Mouse (Mus musculus) limb, embryonic 10.5 days (tissue): Measurements from ENCODE around the gene 9930021J03Rik. TPM values are rescaled to one million over a fixed set of nuclear protein-coding genes. Genes with fewer than 3 reads are reported as not detected.

Experiments used
- DNase-seq: peaks from one replicate; pipeline ENCODE4 v3.0.0-alpha.2; 2017; ENCODE audit warnings: low spot score
- H3K27ac ChIP-seq: fragments of 300-500 bp; sonication (generic); 2 replicates; pipeline ENCODE4 v1.5.1; 2016; ENCODE audit warnings: mild to moderate bottlenecking
- H3K27me3 ChIP-seq: fragments of 300-500 bp; sonication (generic); 2 replicates; pipeline ENCODE4 v1.6.1; 2016; ENCODE audit warnings: low read depth, mild to moderate bottlenecking; ENCODE audit not compliant: poor library complexity, severe bottlenecking
- H3K36me3 ChIP-seq: fragments of 300-500 bp; sonication (generic); 2 replicates; pipeline ENCODE4 v1.6.1; 2016; ENCODE audit warnings: mild to moderate bottlenecking, moderate library complexity
- H3K4me1 ChIP-seq: fragments of 300-500 bp; sonication (generic); 2 replicates; pipeline ENCODE4 v1.6.1; 2016
- H3K4me3 ChIP-seq: fragments of 300-500 bp; sonication (generic); 2 replicates; pipeline ENCODE4 v1.5.1; 2016; ENCODE audit warnings: mild to moderate bottlenecking, moderate library complexity
- H3K9me3 ChIP-seq: fragments of 300-500 bp; sonication (generic); replicated peaks from 2 replicates; pipeline ENCODE4 v1.6.1; 2016; ENCODE audit warnings: mild to moderate bottlenecking
- WGBS: fragments of 180-500 bp; shearing (Covaris S2); methylation state at CpG from one replicate; pipeline ENCODE4 v1.1.7; 2016; 5-methylcytosine and 5-hydroxymethylcytosine counted together
- polyA plus RNA-seq: library from polyadenylated mRNA; unstranded; fragments of >200 nt; fragmentation: Nextera tagmentation; extraction: Ambion mirVana; gene quantifications from 2 replicates; pipeline ENCODE4 v1.2.1, GENCODE M21; 2016

Gene 9930021J03Rik
- polyA plus RNA-seq, 1 experiment from 2014 or later, result 4.6 TPM

GRCm38 (mm10) chr19:29782914-29783313 lies 22.9 kb downstream of the 9930021J03Rik start:
- Histone ChIP-seq H3K4me1 (no peaks in the 10 kb centered on the region), H3K9me3 (no peaks in the 10 kb centered on the region), H3K27me3 (no peaks in the 10 kb centered on the region), H3K36me3 (peaks cover 24% of the 10 kb centered on the region), H3K27ac (no peak overlapping the region), H3K4me3 (no peak overlapping the region)
- 87% methylated on average over 2 of the region's 2 CpGs for WGBS
- DNase-seq, result no peak

GRCm38 (mm10) chr19:29753939-29754338 lies 51.9 kb downstream of the 9930021J03Rik start:
- peaks cover 3% of the 10 kb centered on the region; the same call in 1 of the 2 replicates for H3K36me3 ChIP-seq
- no peaks in the 10 kb centered on the region for H3K4me1 ChIP-seq
- no peaks in the 10 kb centered on the region for H3K27me3 ChIP-seq
- no peak overlapping the region for H3K27ac ChIP-seq
- no peak overlapping the region for H3K4me3 ChIP-seq
- 96% methylated on average over 2 of the region's 2 CpGs for WGBS
- H3K9me3 ChIP-seq, result no peaks in the 10 kb centered on the region
- no peak for DNase-seq

GRCm38 (mm10) chr19:29750994-29751393 lies 54.8 kb downstream of the 9930021J03Rik start:
- Histone ChIP-seq H3K36me3 (peaks cover 10% of the 10 kb centered on the region), H3K9me3 (no peaks in the 10 kb centered on the region), H3K27me3 (no peaks in the 10 kb centered on the region), H3K4me1 (no peaks in the 10 kb centered on the region), H3K27ac (no peak overlapping the region), H3K4me3 (no peak overlapping the region)
- WGBS, result 92% methylated on average over 3 of the region's 3 CpGs
- DNase-seq, result no peak

GRCm38 (mm10) chr19:29743531-29743930 lies 62.3 kb downstream of the 9930021J03Rik start:
- 89% methylated on average over 5 of the region's 5 CpGs for WGBS
- no peak overlapping the region for H3K27ac ChIP-seq
- no peak overlapping the region for H3K4me3 ChIP-seq
- H3K9me3 ChIP-seq, result no peaks in the 10 kb centered on the region
- DNase-seq, result no peak
- peaks cover 7% of the 10 kb centered on the region for H3K36me3 ChIP-seq
- H3K4me1 ChIP-seq, result no peaks in the 10 kb centered on the region
- H3K27me3 ChIP-seq, result no peaks in the 10 kb centered on the region

GRCm38 (mm10) chr19:29740661-29741060 lies 65.1 kb downstream of the 9930021J03Rik start:
- no peaks in the 10 kb centered on the region for H3K27me3 ChIP-seq
- H3K4me1 ChIP-seq, result no peaks in the 10 kb centered on the region
- 89% methylated on average over 1 of the region's 1 CpGs for WGBS

GRCm38 (mm10) chr19:29739608-29740007 lies 66.2 kb downstream of the 9930021J03Rik start:
- Histone ChIP-seq H3K36me3 (no peaks in the 10 kb centered on the region), H3K27me3 (no peaks in the 10 kb centered on the region), H3K27ac (no peak overlapping the region), H3K9me3 (no peaks in the 10 kb centered on the region), H3K4me1 (no peaks in the 10 kb centered on the region), H3K4me3 (no peak overlapping the region)
- DNase-seq, result no peak
- WGBS, result 81% methylated on average over 2 of the region's 2 CpGs

More at GRCm38 (mm10) chr19:29740661-29741060, 65.1 kb downstream of the 9930021J03Rik start:
- DNase-seq, result no peak
- Histone ChIP-seq H3K36me3 (no peaks in the 10 kb centered on the region), H3K27ac (no peak overlapping the region), H3K4me3 (no peak overlapping the region), H3K9me3 (no peaks in the 10 kb centered on the region)

GRCm38 (mm10) chr19:29735421-29735820 lies 70.4 kb downstream of the 9930021J03Rik start:
- 85% methylated on average over 3 of the region's 3 CpGs for WGBS
- DNase-seq, result no peak

GRCm38 (mm10) chr19:29718476-29718875 lies 87.3 kb downstream of the 9930021J03Rik start:
- WGBS, result 96% methylated on average over 3 of the region's 3 CpGs
- H3K27me3 ChIP-seq, result no peaks in the 10 kb centered on the region
- no peak for DNase-seq
- no peak overlapping the region for H3K4me3 ChIP-seq
- H3K36me3 ChIP-seq, result peaks cover 46% of the 10 kb centered on the region
- no peak overlapping the region for H3K27ac ChIP-seq
- H3K4me1 ChIP-seq, result no peaks in the 10 kb centered on the region
- H3K9me3 ChIP-seq, result no peaks in the 10 kb centered on the region

More at GRCm38 (mm10) chr19:29735421-29735820, 70.4 kb downstream of the 9930021J03Rik start:
- H3K9me3 ChIP-seq, result no peaks in the 10 kb centered on the region
- no peak overlapping the region for H3K4me3 ChIP-seq
- H3K36me3 ChIP-seq, result no peaks in the 10 kb centered on the region
- no peaks in the 10 kb centered on the region for H3K4me1 ChIP-seq
- H3K27ac ChIP-seq, result no peak overlapping the region
- H3K27me3 ChIP-seq, result no peaks in the 10 kb centered on the region

- Histone ChIP-seq H3K4me1 (no peaks in the 10 kb centered on the region), H3K36me3 (peaks cover 46% of the 10 kb centered on the region), H3K9me3 (no peaks in the 10 kb centered on the region), H3K27me3 (no peaks in the 10 kb centered on the region), H3K4me3 (no peak overlapping the region), H3K27ac (no peak overlapping the region)
- no peak for DNase-seq
- 95% methylated on average over 3 of the region's 3 CpGs for WGBS
Measured at GRCm38 (mm10) chr19:29717854-29718253, 87.9 kb downstream of the 9930021J03Rik start.

- Histone ChIP-seq H3K9me3 (no peaks in the 10 kb centered on the region), H3K36me3 (peaks cover 29% of the 10 kb centered on the region), H3K4me3 (no peak overlapping the region), H3K27me3 (no peaks in the 10 kb centered on the region), H3K4me1 (no peaks in the 10 kb centered on the region), H3K27ac (no peak overlapping the region)
- DNase-seq, result no peak
- WGBS, result 86% methylated on average over 4 of the region's 4 CpGs
Measured at GRCm38 (mm10) chr19:29713451-29713850, 92.3 kb downstream of the 9930021J03Rik start.

GRCm38 (mm10) chr19:29709461-29709860 lies 96.3 kb downstream of the 9930021J03Rik start:
- WGBS, result 82% methylated on average over 3 of the region's 3 CpGs
- H3K27ac ChIP-seq, result no peak overlapping the region
- DNase-seq, result no peak
- H3K4me3 ChIP-seq, result no peak overlapping the region
- H3K36me3 ChIP-seq, result no peaks in the 10 kb centered on the region
- no peaks in the 10 kb centered on the region for H3K4me1 ChIP-seq
- H3K9me3 ChIP-seq, result no peaks in the 10 kb centered on the region
- H3K27me3 ChIP-seq, result no peaks in the 10 kb centered on the region

- Histone ChIP-seq H3K27me3 (no peaks in the 10 kb centered on the region), H3K4me3 (no peak overlapping the region), H3K9me3 (no peaks in the 10 kb centered on the region), H3K36me3 (no peaks in the 10 kb centered on the region), H3K4me1 (no peaks in the 10 kb centered on the region), H3K27ac (no peak overlapping the region)
- no peak for DNase-seq
- 74% methylated on average over 5 of the region's 5 CpGs for WGBS
Measured at GRCm38 (mm10) chr19:29708461-29708860, 97.3 kb downstream of the 9930021J03Rik start.

- Histone ChIP-seq H3K9me3 (no peaks in the 10 kb centered on the region), H3K27me3 (no peaks in the 10 kb centered on the region), H3K27ac (no peak overlapping the region), H3K4me1 (peaks cover 3% of the 10 kb centered on the region; the same call in 1 of the 2 replicates), H3K4me3 (no peak overlapping the region), H3K36me3 (no peaks in the 10 kb centered on the region)
- DNase-seq, result no peak
- WGBS, result 67% methylated on average over 14 of the region's 14 CpGs
Measured at GRCm38 (mm10) chr19:29708003-29708402, 97.8 kb downstream of the 9930021J03Rik start.

- no peak overlapping the region for H3K4me3 ChIP-seq
- H3K9me3 ChIP-seq, result no peaks in the 10 kb centered on the region
- no peak overlapping the region for H3K27ac ChIP-seq
- H3K27me3 ChIP-seq, result no peaks in the 10 kb centered on the region
- peaks cover 7% of the 10 kb centered on the region; the same call in 1 of the 2 replicates for H3K4me1 ChIP-seq
- WGBS, result 94% methylated on average over 9 of the region's 9 CpGs
- no peak for DNase-seq
- no peaks in the 10 kb centered on the region for H3K36me3 ChIP-seq
Measured at GRCm38 (mm10) chr19:29707314-29707898, 98.4 kb downstream of the 9930021J03Rik start.
